In the genomic region with DNA sequence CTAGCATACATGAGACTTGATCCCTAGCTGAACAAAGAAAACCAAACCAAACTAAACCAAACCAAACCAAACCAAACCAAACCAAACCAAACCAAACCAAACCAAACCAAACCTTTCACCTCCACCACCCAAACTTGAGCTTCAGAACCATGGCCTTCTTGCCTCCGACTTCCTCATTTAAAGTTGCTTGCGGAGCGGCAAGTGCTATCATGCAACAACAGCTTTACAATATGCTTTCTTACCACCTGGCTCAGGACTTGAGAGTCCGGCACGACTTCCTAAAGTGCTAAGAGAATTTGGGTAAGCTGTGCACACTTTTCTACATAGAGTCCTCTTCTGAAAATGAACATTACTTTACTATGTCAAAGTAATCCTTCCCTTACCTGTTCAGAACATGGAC, we compare ENCODE assay signal across 45 mouse cellular contexts. TPM values are rescaled to one million over a fixed set of nuclear protein-coding genes. Genes with fewer than 3 reads are reported as not detected.
"Had no signal": no experiment of that assay in that cellular context is flagged by ENCODE, and none has a peak within 500 bp of the region (broad histone marks: within the 10 kb centered on the region; RNA-seq: fewer than 3 reads in every experiment).

No protein-coding gene starts in this region.

- H3K27me3 ChIP-seq: limb, embryonic 12.5 days; limb, embryonic 13.5 days; limb, embryonic 15.5 days; liver, embryonic 12.5 days; liver, embryonic 13.5 days; liver, embryonic 15.5 days; lung, embryonic 15.5 days; megakaryocyte, embryonic 14.5 days; midbrain, embryonic 15.5 days; neural tube, embryonic 12.5 days had no signal

- DNase-seq: left cerebral cortex, postnatal 4 days; liver; liver, embryonic 13.5 days; liver, postnatal 0 days; lung, adult 18-20 months; lung, adult 2 months; lung, embryonic 14.5 days; lung, postnatal 10 days; lung, postnatal 14 days; lung, postnatal 36 days; lung, postnatal 4 days; midbrain, embryonic 14.5 days had no signal

- H3K9me3 ChIP-seq: limb, embryonic 10.5 days; limb, embryonic 12.5 days; limb, embryonic 13.5 days; limb, embryonic 15.5 days; liver, embryonic 12.5 days; liver, embryonic 13.5 days; liver, embryonic 15.5 days; lung, embryonic 15.5 days; megakaryocyte, embryonic 14.5 days; midbrain, embryonic 10.5 days; midbrain, embryonic 12.5 days; midbrain, embryonic 13.5 days; midbrain, embryonic 15.5 days; neural tube, embryonic 12.5 days had no signal

- H3K27ac ChIP-seq: limb, embryonic 10.5 days; limb, embryonic 12.5 days; limb, embryonic 13.5 days; limb, embryonic 15.5 days; liver, embryonic 12.5 days; liver, embryonic 13.5 days; liver, embryonic 14.5 days; liver, embryonic 15.5 days; lung, embryonic 15.5 days; macrophage; midbrain, embryonic 10.5 days; midbrain, embryonic 12.5 days; midbrain, embryonic 13.5 days; midbrain, embryonic 15.5 days; neural tube, embryonic 12.5 days had no signal

- H3K4me1 ChIP-seq: limb, embryonic 12.5 days; limb, embryonic 13.5 days; lung, embryonic 15.5 days; neural tube, embryonic 12.5 days had no signal

- H3K36me3 ChIP-seq: limb, embryonic 10.5 days; limb, embryonic 12.5 days; limb, embryonic 13.5 days; limb, embryonic 15.5 days; liver, embryonic 12.5 days; liver, embryonic 13.5 days; liver, embryonic 15.5 days; lung, embryonic 15.5 days; midbrain, embryonic 10.5 days; midbrain, embryonic 12.5 days; midbrain, embryonic 13.5 days; midbrain, embryonic 15.5 days; neural tube, embryonic 12.5 days had no signal

- H3K4me3 ChIP-seq: limb, embryonic 10.5 days; limb, embryonic 12.5 days; limb, embryonic 13.5 days; limb, embryonic 15.5 days; liver, embryonic 12.5 days; liver, embryonic 13.5 days; liver, embryonic 15.5 days; lung, embryonic 15.5 days; megakaryocyte, embryonic 14.5 days; midbrain, embryonic 10.5 days; midbrain, embryonic 12.5 days; midbrain, embryonic 13.5 days; midbrain, embryonic 15.5 days; myocyte; neural tube, embryonic 12.5 days had no signal

- H3K9ac ChIP-seq: limb, embryonic 12.5 days; limb, embryonic 13.5 days; limb, embryonic 15.5 days; liver, embryonic 12.5 days; liver, embryonic 13.5 days; liver, embryonic 14.5 days; liver, embryonic 15.5 days; liver, postnatal 0 days; lung, embryonic 14.5 days; lung, embryonic 15.5 days; midbrain, embryonic 12.5 days; midbrain, embryonic 13.5 days; midbrain, embryonic 15.5 days; neural tube, embryonic 12.5 days had no signal

RNA-seq across cellular contexts. Expression of gene AK157302, which starts 7.3 kb away (rescaled TPM):
- polyA plus RNA-seq: liver, adult 2 months had no signal

RNA-seq across cellular contexts. Expression of gene Gm10065, which starts 23.1 kb away (rescaled TPM):
- total RNA-seq: left cerebral cortex, postnatal 10 days; left cerebral cortex, postnatal 14 days; left cerebral cortex, postnatal 25 days; left cerebral cortex, postnatal 36 days; left cerebral cortex, postnatal 4 days; liver, adult 2 months; megakaryocyte progenitor cell, adult 5-6 weeks; megakaryocyte, adult 5-6 weeks; megakaryocyte-erythroid progenitor cell, adult 5-6 weeks; midbrain, postnatal 0 days; monocyte, adult 5-6 weeks had no signal
- polyA plus RNA-seq: limb, embryonic 10.5 days; limb, embryonic 12.5 days; limb, embryonic 13.5 days; limb, embryonic 14.5 days; limb, embryonic 15.5 days; liver, adult 2 months; liver, embryonic 11.5 days; liver, embryonic 12.5 days; liver, embryonic 13.5 days; liver, embryonic 14.5 days; liver, embryonic 15.5 days; liver, embryonic 16.5 days; liver, postnatal 0 days; lung, adult 2 months; lung, embryonic 14.5 days; lung, embryonic 15.5 days; lung, embryonic 16.5 days; lung, postnatal 0 days; macrophage; midbrain, embryonic 10.5 days; midbrain, embryonic 11.5 days; midbrain, embryonic 12.5 days; midbrain, embryonic 13.5 days; midbrain, embryonic 14.5 days; midbrain, embryonic 15.5 days; midbrain, embryonic 16.5 days; midbrain, postnatal 0 days; myocyte; neural tube, embryonic 12.5 days had no signal

RNA-seq across cellular contexts. Expression of gene Zkscan4, which starts 23.6 kb away (rescaled TPM):
- total RNA-seq: megakaryocyte-erythroid progenitor cell, adult 5-6 weeks; monocyte, adult 5-6 weeks had no signal
- polyA plus RNA-seq: myocyte had no signal
